Mouse (Mus musculus) monocyte, adult 5-6 weeks (primary cell): Measurements from ENCODE around the gene Sinhcaf. TPM values are rescaled to one million over a fixed set of nuclear protein-coding genes. Genes with fewer than 3 reads are reported as not detected.
A peak's percentile ranks its signal among the peaks of the same experiment; 100 is the strongest.
"Not testable (repeated sequence)": the region's sequence is repeated elsewhere in the genome, so short reads cannot be mapped to it uniquely, and the experiment has no call there.

Experiments
- ATAC-seq: fragments of 153-309, 156-312 bp; replicated peaks from 2 replicates; pipeline ENCODE4 v1.8.0; 2017; ENCODE audit warnings: mild to moderate bottlenecking; ENCODE audit not compliant: low TSS enrichment, insufficient number of reproducible peaks, severe bottlenecking, poor library complexity, low FRiP score
- total RNA-seq: library from RNA; stranded (forward); fragments of 200-1000, 200-491, 200-594 nt; gene quantifications from 3 replicates; pipeline ENCODE4 v1.2.3, GENCODE M21; 2017

Sinhcaf gene
- total RNA-seq, 1 experiment from 2014 or later, result 34.2 TPM

DNA sequence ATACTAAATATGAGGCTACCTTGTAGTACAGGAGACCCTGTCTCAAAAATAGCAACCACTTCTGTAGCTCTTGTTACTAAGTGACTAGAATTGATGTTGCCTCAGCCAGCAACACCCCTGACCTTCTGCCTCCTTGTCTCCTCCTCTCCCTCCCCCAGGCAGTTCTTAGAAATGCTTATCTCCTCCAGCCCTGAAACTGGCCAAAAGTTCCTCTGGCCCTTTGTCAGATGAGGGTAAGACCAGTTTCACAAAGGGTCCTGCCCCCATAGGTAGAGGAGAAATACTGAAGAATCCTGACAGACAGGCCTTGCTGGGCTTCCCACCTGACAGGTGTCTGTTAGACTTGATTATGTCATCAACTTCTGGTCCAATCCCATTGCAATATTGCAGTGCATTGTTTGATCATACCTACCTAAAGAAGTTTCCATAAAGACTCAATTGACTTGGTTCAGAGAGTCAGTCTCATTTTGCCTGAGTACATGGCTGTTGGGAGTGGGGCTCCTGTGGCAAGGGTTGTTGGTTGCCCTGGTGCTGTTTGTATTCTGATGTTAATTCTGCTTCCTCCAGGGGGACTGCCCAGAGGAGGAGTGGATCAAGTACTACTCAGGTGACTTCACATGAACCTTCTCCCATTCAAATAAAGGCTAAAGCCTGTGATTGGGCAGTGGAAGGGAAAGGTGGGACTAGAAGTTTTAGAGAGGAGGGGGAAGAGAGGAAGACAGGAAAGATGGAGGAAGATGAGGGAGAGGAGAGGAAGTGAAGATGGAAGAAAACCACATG is 9.6 kb upstream of the Sinhcaf start:
- ATAC-seq, result no peak

GRCm38 (mm10) chr6:148946881-148947405 is 676 bp upstream of the Sinhcaf start:
- ATAC-seq, result no peak

DNA sequence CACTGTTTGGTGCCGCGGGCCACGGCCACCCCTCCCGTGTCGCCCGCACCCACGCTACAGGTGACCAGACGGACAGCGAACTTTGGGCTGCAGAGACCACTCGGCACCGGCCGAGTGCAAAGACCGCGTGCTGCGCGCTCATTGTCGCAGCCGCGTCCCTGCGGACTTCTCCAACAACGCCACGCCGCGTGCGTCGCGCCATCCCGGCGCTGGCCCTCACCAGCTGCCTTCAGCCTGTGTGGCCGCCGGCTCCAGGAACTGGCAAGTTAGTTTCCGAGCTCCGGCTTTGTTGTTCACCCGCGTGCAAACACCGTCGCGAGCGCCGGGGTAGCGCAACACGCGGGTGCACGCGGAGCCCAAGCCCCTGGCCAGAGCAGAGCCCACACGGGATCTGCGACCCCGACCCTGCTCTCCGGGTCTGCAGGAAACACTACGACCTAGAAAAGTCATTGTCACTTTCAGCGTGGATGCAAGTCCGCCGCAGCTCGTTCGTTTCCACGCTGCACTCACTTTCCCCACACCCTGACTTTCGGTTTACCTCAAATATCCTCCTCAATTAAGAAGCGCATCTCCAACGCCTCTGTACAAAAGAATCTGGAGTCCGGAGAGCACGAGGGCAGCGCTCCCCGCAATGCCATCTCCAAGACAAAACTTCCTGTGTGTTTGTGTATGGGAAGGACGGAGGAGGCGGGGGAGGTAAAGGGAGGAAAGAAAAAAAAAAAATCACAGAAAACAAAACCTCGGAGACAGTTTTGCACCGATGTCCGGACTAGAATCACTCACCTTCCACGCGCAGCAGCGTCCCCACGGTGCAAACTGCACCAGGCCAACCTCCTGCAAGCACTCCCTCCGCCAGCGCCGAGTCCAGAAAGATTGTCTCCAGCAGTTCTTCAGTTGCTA is 508 bp downstream of the Sinhcaf start:
- peak; percentile 13; the same call in 1 of the 2 replicates for ATAC-seq

GRCm38 (mm10) chr6:148944767-148945508 is 1.3 kb downstream of the Sinhcaf start:
- ATAC-seq, result peak; percentile 57

DNA sequence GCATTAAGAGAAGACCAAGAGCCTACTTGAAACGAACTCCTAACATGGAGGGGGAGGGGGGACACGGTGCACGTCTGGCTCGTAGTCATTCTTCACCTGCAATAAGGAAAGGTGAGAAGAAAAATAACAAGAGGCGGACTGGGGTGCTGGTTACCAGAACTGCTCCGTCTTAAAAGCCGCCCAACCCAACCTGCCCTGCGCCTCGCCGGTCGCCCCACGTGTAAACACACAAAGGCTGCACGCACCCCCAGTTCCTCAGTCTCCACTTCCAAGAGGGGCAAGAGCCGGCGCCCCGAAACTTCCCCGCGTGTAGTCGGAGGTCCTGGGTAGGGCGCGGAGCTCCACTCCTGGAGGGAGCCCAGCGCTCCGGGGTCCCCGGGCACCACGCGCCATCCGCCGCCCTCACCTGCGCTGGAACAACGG is 1.9 kb downstream of the Sinhcaf start:
- no peak for ATAC-seq

DNA sequence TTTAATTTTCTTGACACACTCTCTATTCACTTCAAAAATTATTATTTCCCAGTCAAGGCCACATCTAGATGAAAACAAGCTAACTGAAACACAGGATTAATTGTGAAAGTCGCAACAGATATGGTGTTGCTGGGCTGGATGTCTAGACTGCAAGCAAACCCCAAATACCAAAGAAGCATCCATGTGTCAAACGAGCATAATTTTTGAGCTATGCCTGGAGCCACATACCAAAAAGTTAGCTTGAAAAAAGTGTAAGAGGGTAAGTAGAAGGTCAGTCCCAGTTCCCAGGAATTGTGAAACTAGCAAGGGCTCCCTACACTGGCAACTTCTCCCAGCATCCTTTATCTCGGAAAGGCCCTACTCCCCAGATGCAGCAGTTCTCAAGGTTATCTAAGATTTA is 2.6 kb downstream of the Sinhcaf start:
- ATAC-seq, result no peak

DNA sequence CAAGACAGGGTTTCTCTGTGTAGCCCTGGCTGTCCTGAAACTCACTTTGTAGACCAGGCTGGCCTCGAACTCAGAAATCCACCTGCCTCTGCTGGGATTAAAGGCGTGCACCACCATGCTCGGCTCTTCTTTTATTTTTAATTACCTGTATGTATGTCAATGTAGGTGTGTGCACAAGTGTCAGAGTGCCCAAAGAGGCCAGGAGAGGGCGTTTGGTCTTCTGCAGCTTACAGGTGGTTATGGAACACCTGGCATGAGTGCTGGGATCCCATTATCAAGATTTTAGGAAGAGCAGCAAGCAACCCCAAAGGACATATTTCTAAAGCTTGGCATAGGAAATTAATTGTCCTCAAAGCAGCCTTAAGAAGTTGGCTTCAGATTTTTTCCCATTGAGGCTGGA is 3.9 kb downstream of the Sinhcaf start:
- no peak for ATAC-seq

- no peak for ATAC-seq
These were observed 4.4 kb downstream of the Sinhcaf start for GRCm38 (mm10) chr6:148941880-148942279.

GRCm38 (mm10) chr6:148940383-148940782 is 5.9 kb downstream of the Sinhcaf start:
- not testable (repeated sequence) for ATAC-seq

DNA sequence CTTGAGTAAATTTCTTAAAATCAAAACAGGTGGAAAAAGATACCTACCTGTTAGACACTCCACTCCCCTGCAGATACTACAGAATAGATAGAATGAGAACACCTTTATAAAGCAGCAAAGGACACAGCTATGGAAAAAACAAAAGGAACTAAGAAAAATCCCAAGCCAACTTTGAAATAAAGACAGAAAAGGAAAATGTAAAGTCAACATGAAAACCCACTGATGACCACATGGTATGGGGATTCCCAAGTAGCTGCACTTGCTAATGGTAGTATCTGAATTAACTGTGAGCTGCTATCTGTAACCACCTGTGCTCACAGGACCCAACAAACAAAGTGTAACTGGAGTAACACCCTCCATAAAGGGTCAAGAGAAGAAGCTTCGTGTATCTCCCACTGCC is 8.6 kb downstream of the Sinhcaf start:
- ATAC-seq, result no peak

- no peak for ATAC-seq
These were observed 11.2 kb downstream of the Sinhcaf start for GRCm38 (mm10) chr6:148934961-148935590.

DNA sequence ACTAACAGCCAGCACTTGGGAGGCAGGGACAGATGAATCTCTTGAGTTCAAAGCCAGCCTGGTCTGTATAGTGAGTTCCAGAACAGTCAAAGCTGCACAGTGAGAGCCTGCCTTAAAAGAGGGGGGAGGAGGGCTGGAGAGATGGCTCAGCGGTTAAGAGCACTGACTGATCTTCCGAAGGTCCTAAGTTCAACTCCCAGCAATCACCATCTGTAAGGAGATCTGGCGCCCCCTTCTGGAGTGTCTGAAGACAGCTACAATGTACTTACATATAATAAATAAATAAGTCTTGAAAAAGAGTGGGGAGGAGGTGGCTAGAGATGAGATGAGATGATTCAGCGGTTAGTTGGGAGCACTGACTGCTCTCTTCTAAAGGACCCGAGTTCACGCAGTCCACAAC is 15.0 kb downstream of the Sinhcaf start:
- no peak for ATAC-seq

DNA sequence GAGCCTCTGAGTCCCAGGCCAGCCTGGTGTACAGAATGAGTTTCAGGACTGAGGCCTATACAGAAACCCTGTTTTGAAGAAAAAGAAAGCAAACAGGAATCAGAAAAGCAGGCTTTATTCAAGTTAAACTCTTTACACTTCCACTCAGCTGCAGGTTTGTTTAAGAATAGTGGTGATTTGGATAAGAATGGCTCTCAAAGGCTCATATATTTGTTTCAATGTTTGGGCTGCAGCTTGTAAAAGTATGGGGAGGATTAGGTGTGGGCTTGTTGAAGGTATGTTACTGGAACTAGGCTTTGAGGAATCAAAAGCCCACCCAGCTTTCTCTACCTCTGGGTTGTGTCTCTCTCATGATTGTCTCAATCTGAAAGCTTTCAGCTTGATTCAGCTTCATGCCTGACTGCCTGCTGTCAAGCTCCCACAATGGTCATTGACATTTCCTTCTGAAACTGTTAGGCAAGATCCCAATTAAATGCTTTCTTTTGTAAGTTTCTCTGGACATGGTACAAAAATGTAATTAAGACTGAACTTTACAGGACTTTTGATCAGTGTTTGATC is 27.3 kb downstream of the Sinhcaf start:
- no peak for ATAC-seq

GRCm38 (mm10) chr6:148917672-148918071 is 28.6 kb downstream of the Sinhcaf start:
- ATAC-seq, result no peak

GRCm38 (mm10) chr6:148916817-148917216 is 29.4 kb downstream of the Sinhcaf start:
- ATAC-seq, result no peak

GRCm38 (mm10) chr6:148913938-148914337 is 32.3 kb downstream of the Sinhcaf start:
- 0 out of 2 replicates have a peak, but pooled peaks have one; percentile 61 for ATAC-seq

GRCm38 (mm10) chr6:148911906-148912305 is 34.4 kb downstream of the Sinhcaf start:
- not testable (repeated sequence) for ATAC-seq

- no peak for ATAC-seq
These were observed 39.3 kb downstream of the Sinhcaf start for GRCm38 (mm10) chr6:148906958-148907357.
